Mouse (Mus musculus) lung, postnatal 14 days (tissue): ENCODE data around the gene Ncbp3.
A peak's percentile ranks its signal among the peaks of the same experiment; 100 is the strongest.

Experiments
- DNase-seq: peaks from one replicate; pipeline ENCODE4 v3.0.0; 2021

The Ncbp3 gene

GRCm38 (mm10) chr11:73031536-73031935, 16.0 kb upstream of the Ncbp3 start:
- DNase-seq: no peak

GRCm38 (mm10) chr11:73036077-73036476, 11.5 kb upstream of the Ncbp3 start:
- no peak for DNase-seq

- no peak for DNase-seq
Measured at GRCm38 (mm10) chr11:73036889-73037288, 10.7 kb upstream of the Ncbp3 start.

DNA sequence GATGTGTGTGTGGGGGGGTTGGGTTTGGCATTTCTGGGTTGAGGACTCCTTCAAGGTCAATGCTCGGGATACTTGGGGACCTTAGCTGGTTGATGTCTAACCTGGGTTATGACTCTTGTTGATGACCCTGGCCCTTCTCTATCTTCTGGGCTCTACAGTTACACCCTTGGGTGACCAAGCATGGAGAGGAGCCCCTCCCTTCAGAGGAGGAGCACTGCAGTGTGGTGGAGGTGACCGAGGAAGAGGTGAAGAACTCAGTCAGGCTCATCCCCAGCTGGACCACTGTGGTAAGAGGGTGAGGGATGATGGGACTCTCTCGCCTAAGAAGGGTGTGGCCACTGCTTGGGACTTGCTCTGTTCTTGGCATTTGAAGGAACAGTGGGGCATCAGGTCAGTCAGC, 9.9 kb upstream of the Ncbp3 start:
- DNase-seq: no peak

DNA sequence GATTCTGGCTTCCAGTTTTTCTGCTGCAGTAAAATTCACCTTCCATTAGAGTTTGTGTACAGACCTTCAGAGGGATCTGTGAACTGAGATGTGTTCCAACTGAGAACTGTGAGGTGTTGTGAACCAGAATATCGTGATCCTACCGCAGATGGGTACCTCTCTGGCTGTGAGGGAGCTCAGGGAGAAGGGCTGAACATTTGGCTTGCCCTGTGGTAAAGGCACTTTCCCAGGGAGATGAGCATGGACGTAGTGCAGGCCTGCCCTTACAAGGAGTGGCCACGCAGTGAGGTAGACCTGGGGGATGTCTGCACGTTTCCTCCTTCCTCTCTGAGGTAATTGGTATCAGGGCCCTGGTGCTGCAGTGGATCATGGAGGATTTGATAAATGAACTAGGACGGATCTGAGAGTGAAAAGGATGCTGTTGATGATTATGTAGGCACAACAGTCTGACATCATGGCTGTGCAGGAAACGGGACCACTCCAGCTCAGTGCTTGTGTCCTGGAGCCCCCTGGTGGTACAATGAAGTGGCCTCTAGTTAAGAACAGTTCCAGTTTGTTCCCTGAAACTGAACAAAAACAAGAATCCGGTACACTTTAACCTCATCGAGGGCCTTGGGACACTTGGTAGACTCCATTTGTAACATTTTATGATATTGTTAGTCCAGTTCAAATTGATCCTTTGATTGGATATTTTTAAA, 8.3 kb upstream of the Ncbp3 start:
- peak; percentile 82 for DNase-seq

- no peak for DNase-seq
Measured at GRCm38 (mm10) chr11:73044229-73044755, 3.3 kb upstream of the Ncbp3 start.

GRCm38 (mm10) chr11:73044789-73045188, 2.8 kb upstream of the Ncbp3 start:
- DNase-seq: no peak

GRCm38 (mm10) chr11:73048030-73048876, 670 bp downstream of the Ncbp3 start:
- no peak for DNase-seq

DNA sequence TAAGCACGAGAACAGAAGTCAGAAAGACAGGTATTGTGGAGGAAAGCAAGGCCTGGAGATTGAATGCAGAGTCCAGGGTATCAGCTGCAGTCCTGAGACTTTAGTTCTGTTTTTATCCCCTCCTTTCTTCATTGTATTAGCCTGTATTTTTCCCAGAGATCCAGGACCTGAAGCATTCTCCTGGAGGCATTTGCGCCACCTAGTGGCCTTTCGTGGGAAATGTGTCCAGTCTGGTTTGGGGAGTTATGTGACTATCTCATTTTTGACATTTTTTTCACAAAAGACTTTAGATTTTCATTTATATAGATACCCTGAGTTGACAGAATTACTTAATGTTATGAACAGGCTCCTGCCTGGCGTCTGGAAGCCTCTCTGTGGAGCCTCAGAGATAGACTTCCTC, 1.8 kb downstream of the Ncbp3 start:
- DNase-seq: peak; percentile 85

DNA sequence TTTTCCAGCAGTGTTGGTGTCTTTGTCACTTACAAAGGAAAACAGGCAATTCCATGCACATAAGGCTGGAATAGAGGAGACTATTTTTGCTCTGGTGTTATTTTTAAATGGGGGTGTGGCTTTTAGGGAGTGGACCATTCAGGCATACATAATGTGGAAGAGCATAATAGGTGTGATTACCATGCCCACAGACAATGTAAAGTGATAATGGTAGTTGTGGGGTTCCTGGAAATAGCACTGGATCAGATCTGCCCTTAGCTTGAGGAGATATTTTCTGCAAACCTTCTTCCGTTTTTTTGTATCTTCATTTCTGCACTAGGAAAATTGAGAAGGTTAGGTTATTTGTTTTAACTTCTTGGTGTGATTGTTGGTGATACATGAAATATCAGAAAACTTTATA, 5.2 kb downstream of the Ncbp3 start:
- DNase-seq: no peak

DNA sequence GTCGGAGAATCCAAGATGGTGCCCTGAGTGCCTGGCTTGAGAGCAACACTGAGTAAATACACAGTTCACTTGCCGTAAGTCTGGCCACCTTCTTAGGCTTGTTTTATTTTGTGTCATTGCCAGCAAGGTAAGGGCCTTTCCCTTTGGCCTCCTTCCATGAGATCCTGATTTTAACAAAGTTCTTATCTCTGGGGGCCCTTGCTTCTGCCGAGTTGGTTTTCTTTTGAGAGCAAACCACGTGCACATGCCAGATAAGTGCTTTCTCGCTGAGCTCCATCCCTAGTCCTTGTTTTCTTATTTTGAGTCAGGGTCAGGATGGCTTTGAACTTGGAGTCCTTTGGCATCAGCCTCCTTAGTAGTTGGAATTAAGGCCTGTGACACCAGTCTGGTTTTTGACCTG, 10.1 kb downstream of the Ncbp3 start:
- DNase-seq: no peak

GRCm38 (mm10) chr11:73059630-73060029, 12.0 kb downstream of the Ncbp3 start:
- DNase-seq: no peak

GRCm38 (mm10) chr11:73061413-73061812, 13.8 kb downstream of the Ncbp3 start:
- DNase-seq: no peak

GRCm38 (mm10) chr11:73071839-73072238, 24.3 kb downstream of the Ncbp3 start:
- peak; percentile 46 for DNase-seq

DNA sequence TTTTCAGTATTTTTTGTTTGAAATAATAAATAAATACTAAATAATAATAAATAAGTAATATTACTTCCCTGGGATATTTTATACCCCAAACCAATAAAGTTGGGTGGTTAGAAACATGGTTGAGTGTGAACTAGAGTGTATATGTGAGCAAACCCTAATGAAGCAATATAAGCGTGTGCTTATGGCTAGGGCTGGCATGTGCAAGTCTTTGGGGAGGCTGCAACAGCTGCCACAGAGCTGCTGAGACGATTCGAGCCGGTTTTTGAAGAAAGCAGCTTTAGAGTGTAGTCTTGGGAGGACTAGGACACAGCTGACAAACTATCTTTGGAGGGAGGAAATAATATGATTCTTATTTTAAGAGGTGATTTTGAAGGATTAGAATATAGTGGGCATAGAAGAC, 28.7 kb downstream of the Ncbp3 start:
- no peak for DNase-seq

DNA sequence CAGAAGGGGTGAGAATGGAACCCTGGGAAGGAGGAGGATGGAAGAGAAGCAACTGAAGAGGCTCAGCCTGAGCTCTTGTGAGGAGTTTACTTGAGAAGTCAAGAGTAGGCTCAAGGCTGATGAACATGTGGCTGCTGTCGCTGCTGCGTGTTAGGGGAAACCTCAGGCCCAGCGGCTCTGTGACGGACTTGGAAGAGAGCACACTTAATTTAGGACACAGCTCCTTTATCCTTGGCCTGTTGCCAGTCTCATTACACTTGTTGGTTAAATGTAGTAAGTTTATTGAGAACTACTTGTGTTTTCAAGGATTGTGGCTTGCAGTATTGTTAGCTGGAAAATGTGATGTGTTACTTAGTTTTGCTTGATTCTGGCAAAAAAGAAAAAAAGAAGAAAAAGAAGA, 29.1 kb downstream of the Ncbp3 start:
- no peak for DNase-seq

GRCm38 (mm10) chr11:73077211-73077720, 29.7 kb downstream of the Ncbp3 start:
- no peak for DNase-seq

DNA sequence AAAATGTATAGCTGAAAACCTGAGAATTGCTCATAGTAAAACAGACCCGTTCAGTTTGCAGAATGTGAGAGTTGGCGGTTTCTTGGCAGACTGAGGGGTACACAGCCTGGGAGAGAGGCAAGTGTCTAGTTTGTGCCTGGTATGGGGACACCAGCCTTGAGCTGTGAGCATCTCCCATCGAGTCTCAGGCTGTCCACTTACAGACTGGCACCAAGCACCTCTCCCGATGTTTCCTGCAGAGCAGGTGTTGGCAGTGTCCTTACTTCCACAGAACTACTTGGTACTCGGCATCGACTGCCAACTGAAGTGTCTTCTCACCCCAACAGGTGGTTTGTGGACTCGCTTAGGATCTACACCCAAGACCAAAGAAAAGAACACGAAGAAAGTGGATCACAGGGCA, 31.0 kb downstream of the Ncbp3 start:
- DNase-seq: no peak

GRCm38 (mm10) chr11:73080306-73080705, 32.7 kb downstream of the Ncbp3 start:
- no peak for DNase-seq

DNA sequence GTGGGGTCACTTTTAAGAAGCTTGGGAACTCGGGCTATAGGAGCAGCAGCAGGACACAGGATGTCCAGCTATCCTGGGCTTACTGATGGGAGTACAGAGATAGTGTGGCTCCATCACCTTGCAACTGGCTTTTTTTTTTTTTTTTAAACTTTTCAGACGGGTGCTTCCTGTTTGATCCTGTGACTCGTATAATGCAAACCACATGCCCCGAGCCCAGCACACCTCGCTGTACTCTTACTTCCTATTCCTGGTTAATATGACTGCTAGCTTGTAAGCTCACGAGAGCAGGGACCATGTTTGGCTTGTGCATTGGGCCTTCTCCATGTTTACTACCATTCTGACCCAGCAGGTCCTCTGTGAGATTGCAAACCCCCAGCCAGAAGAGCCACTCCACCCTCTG, 36.7 kb downstream of the Ncbp3 start:
- no peak for DNase-seq

GRCm38 (mm10) chr11:73084804-73085231, 37.2 kb downstream of the Ncbp3 start:
- peak; percentile 15 for DNase-seq

- peak; percentile 18 for DNase-seq
Measured at GRCm38 (mm10) chr11:73085391-73085790, 37.8 kb downstream of the Ncbp3 start.

DNA sequence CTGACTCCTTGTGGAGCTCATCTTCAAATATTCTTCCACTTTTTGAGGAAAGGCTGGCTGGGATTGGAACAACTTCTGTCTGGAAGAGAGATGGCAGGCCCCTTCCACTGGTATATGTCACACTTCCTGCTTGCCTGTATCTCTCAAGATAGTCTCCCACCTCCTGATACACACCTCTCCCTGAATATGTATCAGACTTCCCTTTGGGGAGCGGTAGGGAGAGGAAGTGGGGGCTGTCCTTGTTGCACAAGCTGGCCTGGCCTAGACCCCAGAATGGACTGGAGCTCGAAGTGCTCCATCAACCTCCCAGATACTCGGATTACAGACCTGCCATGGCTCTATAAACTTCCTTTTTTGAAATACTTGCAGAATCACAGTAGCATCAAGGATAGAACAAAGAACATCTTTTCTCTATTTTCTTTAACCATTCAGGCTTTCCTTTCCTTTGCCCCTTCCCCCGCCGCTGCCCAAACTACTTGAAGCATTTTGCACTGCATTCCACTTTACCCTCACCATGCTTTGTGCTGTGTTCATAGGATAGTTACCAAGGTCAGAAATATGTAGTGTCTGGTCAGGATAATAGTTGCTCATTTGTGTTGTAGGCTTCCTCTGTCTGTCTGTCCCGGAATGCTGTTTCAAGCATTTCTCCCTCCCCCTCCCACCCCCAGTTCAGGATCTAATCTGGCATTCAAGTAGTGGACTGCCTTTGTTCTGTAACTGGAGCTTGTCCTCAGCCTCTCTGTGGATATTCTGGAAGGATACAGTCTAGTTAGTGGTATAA, 40.3 kb downstream of the Ncbp3 start:
- DNase-seq: no peak
